Mouse (Mus musculus): ENCODE data around the gene Fads3.

- no peak for TF ChIP-seq CTCF (conservative IDR thresholded peaks at IDR 0.05; ENCODE audit: low read length)
- TF ChIP-seq NANOG (IDR thresholded peaks at IDR 0.05; ENCODE audit: borderline replicate concordance, low read length) = no peak
- no peak for TF ChIP-seq POU5F1 (IDR thresholded peaks at IDR 0.05; ENCODE audit: borderline replicate concordance, low read length)
Measured at GRCm38 (mm10) chr19:10025169-10025875, 16.0 kb upstream of the Fads3 start.

Data from E14TG2a.4 (cell line).